Mouse (Mus musculus) liver, adult 2 months (tissue): ENCODE results near the gene Mybbp1a.

Source experiments
- CTCF ChIP-seq: fragments of 200-500 bp; IDR thresholded peaks from 2 replicates; pipeline ENCODE4 v1.5.1; 2011; ENCODE audit warnings: low read depth, low read length, control low read depth
- POLR2A ChIP-seq: fragments of 200-500 bp; IDR thresholded peaks from 2 replicates; pipeline ENCODE4 v1.6.1; 2011; ENCODE audit warnings: low read length, control low read depth; ENCODE audit not compliant: insufficient read depth; ENCODE audit errors: extremely low read depth

DNA sequence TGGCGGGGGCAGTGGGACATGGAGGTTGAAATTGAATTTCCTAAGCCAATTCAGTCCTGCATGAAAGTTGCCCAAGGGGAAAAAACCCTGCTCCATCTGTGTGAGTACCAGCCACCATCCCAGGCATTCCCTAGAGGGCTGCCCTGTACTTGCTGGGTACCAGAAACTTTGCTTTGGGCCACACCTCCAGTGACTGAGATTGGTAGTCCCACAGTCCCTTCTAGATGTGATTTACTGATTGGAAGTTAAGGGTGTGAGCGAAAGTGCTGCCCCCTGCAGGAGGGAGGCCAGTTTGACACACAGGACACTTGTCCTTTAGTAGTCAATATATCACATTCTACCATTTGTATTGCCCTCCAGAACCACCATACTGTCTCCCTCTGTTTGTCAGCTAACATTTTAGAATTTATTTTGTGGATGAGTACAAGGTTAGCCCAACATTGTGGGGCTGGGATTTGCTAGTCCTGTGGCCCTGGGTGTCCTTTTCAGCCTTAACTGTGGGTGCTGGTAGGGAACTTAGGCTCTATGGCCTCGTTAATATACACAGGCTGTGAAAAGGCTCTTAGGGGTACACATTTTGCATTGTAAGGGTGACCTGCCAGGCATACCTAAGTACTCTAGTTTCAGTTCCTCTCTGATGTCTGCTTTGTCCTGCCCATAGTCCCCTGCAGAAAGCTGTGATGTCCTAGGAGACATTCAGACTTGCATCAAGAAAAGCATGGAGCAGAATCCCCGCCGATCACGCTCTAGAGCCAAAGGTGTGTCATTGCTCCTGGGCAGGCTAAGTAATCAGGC, 5.4 kb downstream of the Mybbp1a start:
- TF ChIP-seq POLR2A (no peak), CTCF (peak; percentile 81)
